Comparison of ENCODE assay signal across 17 mouse cellular contexts in the genomic region with DNA sequence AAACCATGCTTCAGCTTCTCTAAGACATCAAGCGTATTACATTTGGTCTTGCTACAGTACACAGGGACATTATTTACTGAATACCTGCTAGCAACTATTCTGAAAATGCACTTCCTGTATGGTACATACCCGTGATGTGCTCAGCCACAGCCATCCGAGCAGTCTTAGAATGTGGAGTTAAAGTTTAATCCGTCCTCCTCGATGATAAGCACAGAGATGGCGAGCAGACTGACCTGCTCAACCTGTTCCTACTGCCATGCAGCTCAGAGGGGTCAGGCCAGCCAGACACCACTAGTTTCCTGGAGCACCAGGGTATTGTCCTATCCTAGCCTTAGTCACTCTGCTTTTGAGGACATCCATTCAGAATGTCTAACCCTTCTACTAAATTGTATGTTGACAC. TPM values are rescaled to one million over a fixed set of nuclear protein-coding genes. Genes with fewer than 3 reads are reported as not detected.
DNase-seq lines count a peak whose midpoint lies in the region; ATAC-seq and TF ChIP-seq lines count a peak whose summit lies in the region.
"Had no signal": no experiment of that assay in that cellular context is flagged by ENCODE, and none has a peak within 500 bp of the region (broad histone marks: within the 10 kb centered on the region; RNA-seq: fewer than 3 reads in every experiment).

No protein-coding gene starts in this region.

- ATAC-seq in lung, embryonic 15.5 days (ENCODE audit: borderline replicate concordance, extremely low read depth, low FRiP score, low TSS enrichment), result peak; percentile 39; the same call in 1 of the 2 replicates
- peak; percentile 83 for ATAC-seq in intestine, postnatal 0 days
- peak; percentile 90 for ATAC-seq in kidney, postnatal 0 days (replicated peaks; ENCODE audit: low FRiP score, low read depth)
- peak; percentile 97 for ATAC-seq in stomach, embryonic 16.5 days (ENCODE audit: insufficient read depth, low FRiP score)
- no peak for ATAC-seq in hindbrain, embryonic 11.5 days (ENCODE audit: low FRiP score)
- ATAC-seq in forebrain, embryonic 14.5 days, result no peak
- ATAC-seq: hindbrain, postnatal 0 days; Patski had no signal

- no peak for DNase-seq in lung, postnatal 14 days
- peak; percentile 33 for DNase-seq in kidney, postnatal 0 days (ENCODE audit: low spot score)
- no peak for DNase-seq in left cerebral cortex, postnatal 14 days (ENCODE audit: low spot score in 2 of 2)
- no peak for DNase-seq in hindbrain, embryonic 11.5 days (ENCODE audit: low spot score)
- no peak for DNase-seq in forebrain, embryonic 14.5 days (ENCODE audit: low spot score)
- DNase-seq: cerebellum, postnatal 36 days; gastrocnemius, postnatal 14 days; heart, postnatal 14 days; left cerebral cortex, postnatal 4 days; midbrain, embryonic 14.5 days; thymus, adult 2 months had no signal

- no peak overlapping the region for H3K27ac ChIP-seq in lung, embryonic 15.5 days
- no peak overlapping the region for H3K27ac ChIP-seq in intestine, postnatal 0 days (ENCODE audit: low read depth, low read length)
- H3K27ac ChIP-seq in kidney, postnatal 0 days, result no peak overlapping the region
- H3K27ac ChIP-seq in stomach, embryonic 16.5 days (ENCODE audit: low read length), result no peak overlapping the region
- H3K27ac ChIP-seq in hindbrain, embryonic 11.5 days (ENCODE audit: low read depth, low read length), result no peak overlapping the region
- no peak overlapping the region for H3K27ac ChIP-seq in forebrain, embryonic 14.5 days (ENCODE audit: low read depth, low read length)
- H3K27ac ChIP-seq: hindbrain, postnatal 0 days had no signal

- H3K4me1 ChIP-seq in lung, embryonic 15.5 days, result no peaks in the 10 kb centered on the region
- H3K4me1 ChIP-seq in intestine, postnatal 0 days (replicated peaks; ENCODE audit: control insufficient read depth, insufficient read depth, low read length), result no peaks in the 10 kb centered on the region
- H3K4me1 ChIP-seq in kidney, postnatal 0 days (replicated peaks; ENCODE audit: insufficient read depth, low read length), result 0 out of 2 replicates have a peak, but pooled peaks cover under 1% of the 10 kb centered on the region
- no peaks in the 10 kb centered on the region for H3K4me1 ChIP-seq in stomach, embryonic 16.5 days (ENCODE audit: control insufficient read depth, insufficient read depth, low read length)
- H3K4me1 ChIP-seq in hindbrain, embryonic 11.5 days (replicated peaks; ENCODE audit: control insufficient read depth, insufficient read depth, low read length), result no peaks in the 10 kb centered on the region
- H3K4me1 ChIP-seq in forebrain, embryonic 14.5 days (ENCODE audit: control insufficient read depth, insufficient read depth, low read length), result no peaks in the 10 kb centered on the region

- intact Hi-C loops in left cerebral cortex, postnatal 14 days (cut with DNase I), result no loop called here

- H3K27me3 ChIP-seq in lung, embryonic 15.5 days, result no peaks in the 10 kb centered on the region
- H3K27me3 ChIP-seq in intestine, postnatal 0 days (replicated peaks; ENCODE audit: control insufficient read depth, insufficient read depth, low read length), result no peaks in the 10 kb centered on the region
- H3K27me3 ChIP-seq in kidney, postnatal 0 days (ENCODE audit: insufficient read depth, low read length), result no peaks in the 10 kb centered on the region
- H3K27me3 ChIP-seq in stomach, embryonic 16.5 days (ENCODE audit: control insufficient read depth, insufficient read depth, low read length), result no peaks in the 10 kb centered on the region
- H3K27me3 ChIP-seq in hindbrain, embryonic 11.5 days (ENCODE audit: control insufficient read depth, insufficient read depth, low read length), result no peaks in the 10 kb centered on the region
- H3K27me3 ChIP-seq in forebrain, embryonic 14.5 days (replicated peaks; ENCODE audit: control insufficient read depth, insufficient read depth, low read length), result no peaks in the 10 kb centered on the region

- no peaks in the 10 kb centered on the region for H3K36me3 ChIP-seq in lung, embryonic 15.5 days
- H3K36me3 ChIP-seq in intestine, postnatal 0 days (ENCODE audit: control insufficient read depth, insufficient read depth), result no peaks in the 10 kb centered on the region
- no peaks in the 10 kb centered on the region for H3K36me3 ChIP-seq in kidney, postnatal 0 days (ENCODE audit: insufficient read depth, low read length)
- H3K36me3 ChIP-seq in stomach, embryonic 16.5 days (ENCODE audit: control insufficient read depth, insufficient read depth, low read length), result no peaks in the 10 kb centered on the region
- no peaks in the 10 kb centered on the region for H3K36me3 ChIP-seq in hindbrain, embryonic 11.5 days (ENCODE audit: control insufficient read depth, insufficient read depth, low read length)
- no peaks in the 10 kb centered on the region for H3K36me3 ChIP-seq in forebrain, embryonic 14.5 days (ENCODE audit: control insufficient read depth, insufficient read depth, low read length)

- H3K9ac ChIP-seq in lung, embryonic 15.5 days, result no peak overlapping the region
- no peak overlapping the region for H3K9ac ChIP-seq in intestine, postnatal 0 days (ENCODE audit: low read depth, low read length)
- H3K9ac ChIP-seq in kidney, postnatal 0 days (ENCODE audit: low read depth, low read length), result no peak overlapping the region
- no peak overlapping the region for H3K9ac ChIP-seq in stomach, embryonic 16.5 days (ENCODE audit: low read length)
- H3K9ac ChIP-seq in hindbrain, embryonic 11.5 days (ENCODE audit: low read depth, low read length), result no peak overlapping the region
- no peak overlapping the region for H3K9ac ChIP-seq in forebrain, embryonic 14.5 days (ENCODE audit: low read length)

- 46% methylated on average over 6 of the region's 6 CpGs for WGBS in lung, embryonic 15.5 days
- 36% methylated on average over 6 of the region's 6 CpGs for WGBS in intestine, postnatal 0 days
- 60% methylated on average over 6 of the region's 6 CpGs for WGBS in kidney, postnatal 0 days
- WGBS in stomach, embryonic 16.5 days, result 51% methylated on average over 6 of the region's 6 CpGs
- WGBS in hindbrain, embryonic 11.5 days, result 69% methylated on average over 6 of the region's 6 CpGs
- 91% methylated on average over 6 of the region's 6 CpGs for WGBS in forebrain, embryonic 14.5 days

- H3K4me3 ChIP-seq in lung, embryonic 15.5 days, result no peak overlapping the region
- no peak overlapping the region for H3K4me3 ChIP-seq in intestine, postnatal 0 days (ENCODE audit: low read depth, low read length)
- no peak overlapping the region for H3K4me3 ChIP-seq in kidney, postnatal 0 days (replicated peaks; ENCODE audit: low read depth, low read length)
- no peak overlapping the region for H3K4me3 ChIP-seq in stomach, embryonic 16.5 days (replicated peaks; ENCODE audit: low read length)
- no peak overlapping the region for H3K4me3 ChIP-seq in hindbrain, embryonic 11.5 days (ENCODE audit: low read depth, low read length)
- no peak overlapping the region for H3K4me3 ChIP-seq in forebrain, embryonic 14.5 days (ENCODE audit: low read depth, low read length)

- TF ChIP-seq CTCF in intestine, postnatal 0 days (IDR thresholded peaks at IDR 0.05; ENCODE audit: low read depth), result no peak
- no peak for TF ChIP-seq CTCF in kidney, postnatal 0 days (IDR thresholded peaks at IDR 0.05; ENCODE audit: low read depth)

- H3K4me2 ChIP-seq in lung, embryonic 15.5 days, result no peak overlapping the region
- H3K4me2 ChIP-seq in intestine, postnatal 0 days (replicated peaks; ENCODE audit: low read depth), result no peak overlapping the region
- H3K4me2 ChIP-seq in kidney, postnatal 0 days (ENCODE audit: low read length), result no peak overlapping the region
- H3K4me2 ChIP-seq in stomach, embryonic 16.5 days (ENCODE audit: low read depth, low read length), result no peak overlapping the region
- no peak overlapping the region for H3K4me2 ChIP-seq in hindbrain, embryonic 11.5 days (replicated peaks; ENCODE audit: low read depth, low read length)
- H3K4me2 ChIP-seq in forebrain, embryonic 14.5 days (ENCODE audit: low read length), result no peak overlapping the region
- H3K4me2 ChIP-seq: liver, embryonic 11.5 days had no signal

- no peaks in the 10 kb centered on the region for H3K9me3 ChIP-seq in lung, embryonic 15.5 days
- no peaks in the 10 kb centered on the region for H3K9me3 ChIP-seq in intestine, postnatal 0 days (ENCODE audit: control insufficient read depth)
- H3K9me3 ChIP-seq in kidney, postnatal 0 days (replicated peaks; ENCODE audit: low read length), result no peaks in the 10 kb centered on the region
- no peaks in the 10 kb centered on the region for H3K9me3 ChIP-seq in stomach, embryonic 16.5 days (replicated peaks; ENCODE audit: control insufficient read depth, low read length)
- H3K9me3 ChIP-seq in hindbrain, embryonic 11.5 days (ENCODE audit: control insufficient read depth, low read length), result no peaks in the 10 kb centered on the region
- H3K9me3 ChIP-seq in forebrain, embryonic 14.5 days (replicated peaks; ENCODE audit: control insufficient read depth, low read length), result no peaks in the 10 kb centered on the region

RNA-seq across cellular contexts. Expression of gene Frem2, which starts 30.6 kb away (rescaled TPM):
- 10.5 and 10.6 TPM in 2 replicates for polyA plus RNA-seq in lung, embryonic 15.5 days (2015; fragmentation: Nextera tagmentation; extraction: Ambion mirVana)
- 2.8 and 3.1 TPM in 2 replicates for polyA plus RNA-seq in intestine, postnatal 0 days (2015; fragmentation: Nextera tagmentation; extraction: Ambion mirVana)
- 9.0 and 10.8 TPM in 2 replicates for polyA plus RNA-seq in kidney, postnatal 0 days (2015; fragmentation: Nextera tagmentation; extraction: Ambion mirVana)
- 16.4 TPM in 2 replicates for polyA plus RNA-seq in stomach, embryonic 16.5 days (2015; fragmentation: Nextera tagmentation; extraction: Ambion mirVana)
- 1 to 10 TPM; 2.3 to 2.7 TPM for total RNA-seq in left cerebral cortex, postnatal 14 days (2021)
- polyA plus RNA-seq in hindbrain, embryonic 11.5 days (2014; fragmentation: Nextera tagmentation; extraction: Ambion mirVana), result 2.5 and 3.4 TPM in 2 replicates
- polyA plus RNA-seq in forebrain, embryonic 14.5 days (2014; fragmentation: Nextera tagmentation; extraction: Ambion mirVana), result 1.0 and 1.3 TPM in 2 replicates

Comparison
In these comparisons a context has a peak if more than half of its experiments do, and no peak if none do; other contexts are left out.
1. ATAC-seq: peak in lung, embryonic 15.5 days (single experiment), intestine, postnatal 0 days (single experiment), kidney, postnatal 0 days (single experiment) and stomach, embryonic 16.5 days (single experiment); none in hindbrain, embryonic 11.5 days (single experiment) and forebrain, embryonic 14.5 days (single experiment).